Mouse (Mus musculus) heart, postnatal 0 days (tissue): ENCODE results near the gene Casp12. TPM values are rescaled to one million over a fixed set of nuclear protein-coding genes. Genes with fewer than 3 reads are reported as not detected.
A peak's percentile ranks its signal among the peaks of the same experiment; 100 is the strongest.

ENCODE experiments used
- ATAC-seq: fragments of 200-750 bp; cut with Nextera tagmentation; 2 replicates; pipeline ENCODE4 v1.8.0; 2017; ENCODE audit warnings: low read depth, moderate number of reproducible peaks, moderate library complexity; ENCODE audit not compliant: insufficient read depth
- DNase-seq: peaks from one replicate; pipeline ENCODE4 v3.0.0-alpha.2; 2016; ENCODE audit warnings: low spot score
- H3K27ac ChIP-seq: fragments of 300-500 bp; sonication (generic); 2 replicates; pipeline ENCODE4 v1.5.1; 2014; ENCODE audit warnings: low read depth, mild to moderate bottlenecking
- H3K27me3 ChIP-seq: fragments of 300-500 bp; sonication (generic); 2 replicates; pipeline ENCODE4 v1.6.1; 2014; ENCODE audit warnings: low read length, mixed read lengths; ENCODE audit not compliant: control insufficient read depth, insufficient read depth
- H3K36me3 ChIP-seq: fragments of 300-500 bp; sonication (generic); replicated peaks from 2 replicates; pipeline ENCODE4 v1.6.1; 2014; ENCODE audit warnings: low read length, mixed read lengths; ENCODE audit not compliant: control insufficient read depth, insufficient read depth
- H3K4me1 ChIP-seq: fragments of 300-500 bp; sonication (generic); 2 replicates; pipeline ENCODE4 v1.6.1; 2014; ENCODE audit warnings: antibody characterized with exemption; ENCODE audit not compliant: control insufficient read depth, insufficient read depth
- H3K4me2 ChIP-seq: fragments of 300-500 bp; sonication (generic); 2 replicates; pipeline ENCODE4 v1.6.1; 2014; ENCODE audit warnings: low read depth, mild to moderate bottlenecking, low read length, moderate library complexity
- H3K4me3 ChIP-seq: fragments of 300-500 bp; sonication (generic); 2 replicates; pipeline ENCODE4 v1.5.1; 2014; ENCODE audit warnings: low read depth, low read length
- H3K9ac ChIP-seq: fragments of 300-500 bp; sonication (generic); replicated peaks from 2 replicates; pipeline ENCODE4 v1.6.1; 2014; ENCODE audit warnings: low read depth, low read length, mixed read lengths
- H3K9me3 ChIP-seq: fragments of 300-500 bp; sonication (generic); replicated peaks from 2 replicates; pipeline ENCODE4 v1.6.1; 2016; ENCODE audit warnings: low read length; ENCODE audit not compliant: control insufficient read depth
- CTCF ChIP-seq: IDR thresholded peaks from 2 replicates; pipeline ENCODE4 v1.5.1; 2016; ENCODE audit warnings: antibody characterized with exemption, control low read depth, low read depth
- EP300 ChIP-seq: IDR thresholded peaks from 2 replicates; pipeline ENCODE4 v1.6.1; 2016; ENCODE audit warnings: antibody characterized with exemption, low read depth
- WGBS: fragments of 180-500 bp; shearing (Covaris S2); extraction: QIAGEN DNeasy Blood & Tissue Kit; methylation state at CpG from one replicate; pipeline ENCODE4 v1.1.7; 2014; 5-methylcytosine and 5-hydroxymethylcytosine counted together
- polyA plus RNA-seq: library from polyadenylated mRNA; unstranded; fragments of >200 nt; fragmentation: Nextera tagmentation; extraction: Ambion mirVana; gene quantifications from 2 replicates; pipeline ENCODE4 v1.2.1, GENCODE M21; 2015
- total RNA-seq: library from RNA; depleted of rRNA; stranded (reverse); fragments of >200 nt; gene quantifications from 2 replicates; pipeline ENCODE4 v1.2.3, GENCODE M21; 2014; ENCODE audit warnings: low replicate concordance; rRNA removed

Casp12 gene
- total RNA-seq (4.8 and 5.6 TPM in 2 replicates), polyA plus RNA-seq (5.1 and 6.2 TPM in 2 replicates)

DNA sequence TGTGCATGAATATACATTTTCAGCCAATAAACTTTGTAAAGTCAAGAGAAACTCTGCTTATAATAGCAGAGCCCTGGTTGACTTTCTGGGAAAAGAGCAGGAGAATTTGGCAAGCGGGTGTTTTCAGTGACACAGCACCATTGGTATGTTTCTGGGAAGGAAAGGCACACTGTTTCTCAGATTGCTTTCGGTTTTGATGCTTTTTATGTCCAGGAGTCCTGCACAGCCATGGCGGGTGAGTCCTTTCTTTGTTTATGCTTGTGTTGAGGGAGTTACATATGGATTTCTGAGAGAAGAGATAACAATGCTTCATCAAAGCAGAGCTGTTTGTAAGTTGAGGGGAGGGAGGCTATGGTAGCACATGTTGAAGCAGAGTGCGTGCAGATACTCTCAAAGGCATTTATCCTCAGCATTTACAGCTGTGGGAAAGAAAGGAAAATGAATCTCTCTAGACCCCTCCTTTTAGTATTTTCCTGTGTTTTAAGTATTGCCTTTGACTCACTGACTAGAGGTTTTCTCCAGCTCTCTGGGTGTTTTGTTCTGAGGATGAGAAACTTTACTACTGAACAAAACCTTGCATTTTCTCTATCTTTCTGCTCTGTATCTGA, at the start of gene Casp12:
Gene Casp12 (plus strand): TSS at position 140 of the 608 bp plus-strand sequence.
- 31% methylated on average over 4 of the region's 4 CpGs for WGBS
- Histone ChIP-seq H3K27ac (peak within 1 kb of the TSS; percentile 73), H3K9me3 (no peaks in the 10 kb centered on the region), H3K4me1 (no peaks in the 10 kb centered on the region), H3K9ac (0 out of 2 replicates have a peak within 1 kb of the TSS, but pooled peaks have one; percentile 11), H3K27me3 (no peaks in the 10 kb centered on the region), H3K36me3 (no peaks in the 10 kb centered on the region), H3K4me3 (peak within 1 kb of the TSS; percentile 36), H3K4me2 (peak within 1 kb of the TSS; percentile 34)
- DNase-seq = peak; percentile 67
- ATAC-seq = peak; percentile 27; the same call in 1 of the 2 replicates
- TF ChIP-seq CTCF = no peak
- no peak for TF ChIP-seq EP300

DNA sequence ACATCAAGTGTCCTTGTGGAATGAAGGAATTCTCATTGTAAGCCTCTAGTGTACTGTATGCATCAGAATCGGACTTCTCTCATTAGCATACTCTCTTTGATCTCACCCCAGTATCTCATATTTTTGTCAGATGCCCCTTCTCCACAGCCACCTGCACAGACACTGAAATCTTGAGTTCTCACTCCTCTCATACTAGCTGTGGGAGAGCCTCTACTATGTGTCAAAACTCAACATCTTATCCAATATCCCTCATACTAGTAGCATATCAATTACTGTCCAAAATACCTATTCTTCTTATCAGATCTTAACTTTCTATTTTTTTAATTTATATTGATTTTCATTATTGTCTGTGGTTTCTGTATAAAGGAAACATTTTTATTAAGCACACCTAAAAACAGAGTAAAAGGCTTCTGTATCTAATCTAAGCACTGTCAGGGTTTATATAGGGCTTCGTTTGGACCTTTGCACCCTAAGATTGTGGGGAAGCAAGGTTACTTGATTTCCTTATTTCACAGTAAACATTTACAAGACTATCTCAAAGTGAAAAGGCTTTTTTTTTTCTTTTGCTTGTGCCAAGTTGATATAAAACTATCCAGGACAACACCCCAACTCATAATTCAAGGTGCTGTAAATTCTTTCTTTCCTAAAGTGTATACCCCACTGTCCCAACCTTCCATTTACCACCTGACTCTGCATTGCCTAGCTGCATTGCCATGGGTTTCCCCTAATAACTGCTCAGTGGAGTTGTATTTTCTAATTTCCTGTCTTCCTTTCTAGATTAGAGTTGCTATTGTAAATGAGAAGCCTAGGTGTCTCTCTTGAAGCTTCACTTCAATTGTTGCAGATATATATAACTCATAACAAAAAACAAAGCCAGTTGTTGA, 48.6 kb upstream of the Casp12 start:
- 62% methylated on average over 2 of the region's 2 CpGs for WGBS
- ATAC-seq (no peak), DNase-seq (no peak)
- H3K36me3 ChIP-seq = no peaks in the 10 kb centered on the region
- no peaks in the 10 kb centered on the region for H3K9me3 ChIP-seq
- TF ChIP-seq CTCF (no peak), EP300 (no peak)
- H3K4me3 ChIP-seq = no peak overlapping the region
- H3K4me2 ChIP-seq = no peak overlapping the region
- no peak overlapping the region for H3K27ac ChIP-seq
- no peaks in the 10 kb centered on the region for H3K4me1 ChIP-seq
- no peak overlapping the region for H3K9ac ChIP-seq
- H3K27me3 ChIP-seq = no peaks in the 10 kb centered on the region

DNA sequence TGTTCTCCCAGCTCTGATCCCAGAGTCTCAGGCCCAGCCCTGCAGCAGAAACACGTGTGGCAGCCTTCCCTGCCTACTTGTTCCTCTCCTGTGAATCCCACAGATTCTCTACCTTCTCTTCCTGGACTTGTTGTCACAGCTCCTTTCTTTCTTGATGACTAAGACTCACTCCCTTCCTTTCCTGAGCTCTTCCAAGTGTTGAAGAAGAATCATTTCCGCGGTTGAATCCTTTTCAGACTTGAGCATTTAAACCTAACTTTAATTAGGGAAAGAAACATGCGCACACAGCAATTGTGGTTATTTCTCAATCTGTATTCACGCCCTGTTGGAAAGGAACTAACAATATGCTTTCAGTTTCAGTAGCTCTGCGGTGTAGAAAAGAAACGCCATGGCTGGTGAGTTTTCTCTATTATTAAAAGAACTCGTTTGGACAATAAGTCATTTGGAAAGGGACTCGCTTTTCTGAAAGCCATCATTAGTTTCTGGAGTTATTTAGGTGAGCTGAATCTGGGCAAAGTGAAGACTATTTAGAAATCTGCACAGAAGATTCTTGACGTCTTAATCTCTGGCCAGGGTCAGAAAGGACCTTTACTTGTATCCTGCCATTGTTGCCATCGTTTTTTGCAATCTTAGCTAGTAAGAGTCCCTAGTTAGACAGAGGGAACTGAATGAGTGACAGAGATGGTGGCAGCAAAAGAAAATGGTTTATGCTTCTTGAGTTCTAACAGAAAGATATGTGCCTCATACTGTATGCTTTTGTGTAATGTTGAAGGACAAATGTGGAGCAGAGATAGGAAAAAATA, 46.7 kb upstream of the Casp12 start, which contains the start of gene Casp1:
Gene Casp1 (plus strand): TSS at position 189 of the 803 bp plus-strand sequence.
- no peak for ATAC-seq
- Histone ChIP-seq H3K4me2 (no peak within 1 kb of the TSS), H3K27ac (no peak within 1 kb of the TSS), H3K9ac (no peak within 1 kb of the TSS), H3K4me1 (no peaks in the 10 kb centered on the region), H3K4me3 (no peak within 1 kb of the TSS), H3K27me3 (no peaks in the 10 kb centered on the region), H3K36me3 (no peaks in the 10 kb centered on the region), H3K9me3 (no peaks in the 10 kb centered on the region)
- no peak for DNase-seq
- 62% methylated on average over 11 of the region's 11 CpGs for WGBS
- TF ChIP-seq CTCF = no peak
- TF ChIP-seq EP300 = no peak

DNA sequence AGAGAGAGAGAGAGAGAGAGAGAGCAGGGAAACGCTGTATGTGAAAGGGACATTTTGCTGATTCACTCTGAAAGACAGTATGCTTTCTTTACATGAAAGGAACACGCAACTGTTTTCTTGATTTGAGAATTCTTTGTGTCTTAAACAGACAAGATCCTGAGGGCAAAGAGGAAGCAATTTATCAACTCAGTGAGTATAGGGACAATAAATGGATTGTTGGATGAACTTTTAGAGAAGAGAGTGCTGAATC, 46.2 kb upstream of the Casp12 start:
- Histone ChIP-seq H3K27ac (no peak overlapping the region), H3K27me3 (no peaks in the 10 kb centered on the region), H3K4me1 (no peaks in the 10 kb centered on the region), H3K4me2 (no peak overlapping the region), H3K36me3 (no peaks in the 10 kb centered on the region), H3K9me3 (no peaks in the 10 kb centered on the region), H3K4me3 (no peak overlapping the region), H3K9ac (no peak overlapping the region)
- ATAC-seq (no peak), DNase-seq (no peak)
- WGBS = 71% methylated on average over 2 of the region's 2 CpGs
- TF ChIP-seq CTCF = no peak
- TF ChIP-seq EP300 = no peak

DNA sequence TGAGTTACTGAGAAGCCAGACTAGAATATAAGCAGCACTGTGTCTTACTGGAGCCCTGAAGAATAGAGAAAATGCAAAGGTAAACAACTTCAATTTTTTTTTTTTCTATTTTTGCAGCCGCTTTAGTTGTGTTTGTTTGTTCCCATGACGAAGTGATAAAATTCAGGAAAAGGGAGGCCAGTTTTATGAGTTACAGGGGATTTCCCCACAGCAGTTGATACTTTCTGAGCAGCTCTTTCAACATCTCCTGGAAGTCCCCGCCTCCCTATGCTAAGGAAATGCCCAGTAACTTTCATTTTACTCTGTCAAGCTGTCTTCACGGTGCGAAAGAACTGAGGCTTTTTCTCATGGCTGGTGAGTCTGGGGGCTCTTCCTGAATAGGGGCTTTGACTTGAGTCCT, 36.7 kb upstream of the Casp12 start, which contains the start of gene Casp4:
Gene Casp4 (plus strand): TSS at position 268 of the 400 bp plus-strand sequence.
- TF ChIP-seq CTCF = no peak
- no peak for TF ChIP-seq EP300
- 45% methylated on average over 5 of the region's 5 CpGs for WGBS
- Histone ChIP-seq H3K27ac (peak within 1 kb of the TSS; percentile 34), H3K4me1 (no peaks in the 10 kb centered on the region), H3K9ac (no peak within 1 kb of the TSS), H3K27me3 (no peaks in the 10 kb centered on the region), H3K4me3 (peak within 1 kb of the TSS; percentile 37), H3K36me3 (no peaks in the 10 kb centered on the region), H3K4me2 (peak within 1 kb of the TSS; percentile 30), H3K9me3 (no peaks in the 10 kb centered on the region)
- DNase-seq (peak; percentile 51), ATAC-seq (no peak)
